Mouse (Mus musculus) layer of hippocampus, postnatal 14 days (tissue): Measurements from ENCODE around the gene Cdkl3. TPM values are rescaled to one million over a fixed set of nuclear protein-coding genes. Genes with fewer than 3 reads are reported as not detected.
A peak's percentile ranks its signal among the peaks of the same experiment; 100 is the strongest.

Experiments
- DNase-seq, 2 experiments: peaks; one replicate each; pipeline ENCODE4 v3.0.0; 2021 to 2022; ENCODE audit warnings: low spot score in 2 of 2, mixed read lengths in 1 of 2
- total RNA-seq, 2 experiments: library from RNA; stranded (reverse); gene quantifications; 2 replicates each; pipeline ENCODE4 v1.2.3; 2021

Gene Cdkl3
- total RNA-seq, 2 experiments from 2014 or later = 20.4 to 20.8 TPM

GRCm38 (mm10) chr11:52011011-52011410 lies 7.0 kb downstream of the Cdkl3 start:
- no peak for DNase-seq

GRCm38 (mm10) chr11:52011541-52011940 lies 7.5 kb downstream of the Cdkl3 start:
- no peak for DNase-seq

DNA sequence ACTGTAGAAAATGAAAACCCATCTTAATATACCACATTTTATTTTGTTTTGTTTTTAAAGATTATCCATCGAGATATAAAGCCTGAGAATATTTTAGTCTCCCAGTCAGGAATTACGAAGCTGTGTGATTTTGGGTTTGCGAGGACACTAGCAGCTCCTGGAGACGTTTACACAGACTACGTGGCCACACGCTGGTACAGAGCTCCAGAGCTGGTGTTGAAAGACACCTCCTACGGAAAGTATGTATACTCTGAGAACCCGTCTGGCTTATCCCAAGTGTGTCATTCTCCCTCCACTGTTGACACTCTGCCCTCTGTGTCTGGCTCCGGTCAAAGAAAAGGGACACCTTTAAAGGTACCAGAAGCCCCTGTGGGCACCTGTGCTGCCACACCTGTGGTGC lies 14.2 kb downstream of the Cdkl3 start:
- no peak for DNase-seq

DNA sequence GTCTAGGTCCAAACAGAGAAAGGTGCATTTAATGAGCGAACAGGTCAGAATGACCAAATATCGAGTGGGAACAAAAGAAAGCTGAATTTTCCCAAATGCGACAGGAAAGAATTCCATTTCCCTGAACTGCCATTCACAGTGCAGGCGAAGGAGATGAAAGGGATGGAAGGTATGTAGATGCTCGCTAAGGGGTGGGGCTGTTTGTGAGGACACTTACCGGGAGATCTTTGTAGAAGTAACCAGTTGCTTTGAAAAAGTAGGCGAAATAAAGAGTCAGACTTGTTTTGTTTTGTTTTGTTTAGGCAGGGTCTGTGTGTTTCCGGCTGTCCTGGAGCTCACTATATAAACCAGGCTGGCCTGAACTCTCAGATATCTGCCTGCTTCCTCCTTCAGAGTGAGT lies 28.3 kb downstream of the Cdkl3 start:
- no peak for DNase-seq

GRCm38 (mm10) chr11:52033953-52034352 lies 29.9 kb downstream of the Cdkl3 start:
- DNase-seq = peak; percentile 36 to 70

GRCm38 (mm10) chr11:52035905-52036304 lies 31.9 kb downstream of the Cdkl3 start:
- DNase-seq = no peak

DNA sequence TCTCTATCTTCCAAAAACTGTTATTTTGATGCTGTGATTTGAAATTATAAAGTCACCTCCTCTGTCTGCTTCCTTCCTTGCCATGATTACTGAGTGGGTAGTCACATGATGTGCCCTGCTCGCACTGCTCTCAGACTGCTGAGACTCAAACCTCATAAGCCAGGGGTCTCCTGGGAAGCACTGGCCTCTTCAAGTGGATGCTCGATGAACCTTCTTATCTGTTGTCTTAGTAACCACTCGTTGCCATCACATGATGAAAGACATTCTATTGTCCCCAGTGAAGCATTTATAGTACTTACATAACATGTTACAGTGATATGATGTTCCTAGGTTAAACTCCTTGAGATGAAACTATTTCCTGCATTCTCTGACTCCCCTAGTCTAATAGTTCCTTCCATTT lies 33.6 kb downstream of the Cdkl3 start:
- no peak for DNase-seq

GRCm38 (mm10) chr11:52043224-52043623 lies 39.2 kb downstream of the Cdkl3 start:
- DNase-seq = no peak

- DNase-seq = no peak
Observed at GRCm38 (mm10) chr11:52044156-52044555, 40.1 kb downstream of the Cdkl3 start.

DNA sequence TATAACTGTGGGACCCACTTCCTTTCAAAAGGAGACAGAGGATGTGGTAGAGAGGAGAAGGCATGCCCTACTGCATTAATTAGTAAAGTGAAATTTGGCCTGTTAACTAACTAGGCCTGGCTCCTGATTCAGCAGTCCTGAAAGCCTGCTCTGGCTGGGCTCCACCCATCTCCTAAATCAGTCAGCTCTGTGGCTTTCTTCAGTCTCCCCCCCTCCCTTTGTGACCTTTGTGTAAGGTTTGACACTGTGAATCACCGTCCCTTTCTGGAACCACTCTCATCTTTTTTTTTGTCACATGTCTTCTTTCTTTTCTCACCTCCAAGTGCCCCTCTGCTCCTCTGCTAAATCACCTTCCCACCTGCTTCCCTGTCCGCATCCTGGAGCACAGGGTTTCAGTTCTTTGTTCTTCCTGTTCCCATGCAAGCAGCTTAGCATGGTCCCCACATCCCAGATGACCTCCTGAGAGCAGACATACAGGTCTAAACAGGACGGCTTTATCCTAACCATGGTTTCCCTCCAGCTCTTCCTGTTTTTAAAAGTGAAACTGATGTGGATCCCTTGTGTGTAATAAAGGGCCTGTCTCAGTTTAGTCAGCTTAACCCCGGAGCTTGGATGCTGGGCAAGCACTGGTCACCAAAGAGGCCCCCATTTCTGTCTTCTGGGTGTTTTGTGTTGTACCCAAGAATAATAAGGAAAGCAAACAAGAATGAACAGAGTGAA lies 42.6 kb downstream of the Cdkl3 start:
- DNase-seq = no peak

GRCm38 (mm10) chr11:52053371-52053770 lies 49.4 kb downstream of the Cdkl3 start:
- no peak for DNase-seq

DNA sequence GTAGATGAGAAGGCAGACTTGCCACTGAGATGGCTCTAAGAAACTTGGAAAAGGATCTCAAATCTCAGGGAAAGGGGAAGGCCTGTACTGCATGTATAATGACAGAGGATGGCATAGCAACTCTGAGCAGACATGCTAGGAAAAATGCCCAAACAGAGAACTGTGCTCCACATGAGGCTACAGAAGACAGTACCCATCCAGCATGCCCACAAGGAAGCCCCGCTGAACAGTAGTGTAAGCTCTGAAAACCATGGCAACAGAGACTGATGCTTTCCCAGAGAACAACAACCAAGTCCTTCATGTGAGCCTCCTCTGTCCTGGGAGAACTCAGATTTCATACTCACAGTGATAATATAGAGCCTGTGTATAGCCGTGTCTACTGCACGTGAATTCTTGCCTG lies 50.7 kb downstream of the Cdkl3 start:
- DNase-seq = no peak

DNA sequence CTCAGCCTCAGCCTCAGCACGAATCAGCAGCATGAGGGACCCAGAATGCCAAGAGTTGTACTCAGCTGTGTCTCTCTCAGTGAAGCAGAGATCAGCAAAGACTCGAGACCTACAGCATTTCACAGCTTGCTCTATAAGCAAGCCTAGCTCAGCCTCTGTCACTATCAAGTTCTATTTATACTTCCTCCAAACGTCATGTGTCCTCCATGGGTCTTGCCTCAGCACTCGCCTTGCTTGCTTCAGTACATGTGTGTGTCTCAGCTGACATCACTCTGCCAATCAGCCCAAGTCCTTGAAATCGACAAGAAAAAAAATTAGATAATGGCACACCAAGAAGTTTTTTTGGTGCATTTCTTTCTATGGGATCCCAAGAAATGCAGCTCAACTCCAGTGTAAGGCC lies 52.2 kb downstream of the Cdkl3 start:
- no peak for DNase-seq

DNA sequence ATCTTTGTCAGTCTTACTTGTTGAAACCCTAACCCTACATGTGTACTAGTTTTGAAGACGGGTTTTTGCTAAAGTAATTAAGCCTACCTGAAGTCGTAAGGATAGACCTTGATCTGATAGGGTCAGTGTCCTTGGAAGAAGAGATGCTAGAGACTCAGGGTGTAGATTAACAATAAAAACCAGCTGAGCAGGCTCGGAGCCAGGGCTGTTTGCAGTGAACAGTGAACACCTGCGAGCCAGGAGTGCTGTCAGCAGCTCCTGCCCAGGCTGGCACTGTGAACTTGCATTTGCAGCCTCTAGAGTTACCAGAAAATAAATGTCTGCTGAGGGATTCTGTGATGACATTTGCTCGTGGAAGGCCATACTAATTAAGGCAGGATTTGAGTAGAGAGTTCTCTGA lies 55.0 kb downstream of the Cdkl3 start:
- no peak for DNase-seq

DNA sequence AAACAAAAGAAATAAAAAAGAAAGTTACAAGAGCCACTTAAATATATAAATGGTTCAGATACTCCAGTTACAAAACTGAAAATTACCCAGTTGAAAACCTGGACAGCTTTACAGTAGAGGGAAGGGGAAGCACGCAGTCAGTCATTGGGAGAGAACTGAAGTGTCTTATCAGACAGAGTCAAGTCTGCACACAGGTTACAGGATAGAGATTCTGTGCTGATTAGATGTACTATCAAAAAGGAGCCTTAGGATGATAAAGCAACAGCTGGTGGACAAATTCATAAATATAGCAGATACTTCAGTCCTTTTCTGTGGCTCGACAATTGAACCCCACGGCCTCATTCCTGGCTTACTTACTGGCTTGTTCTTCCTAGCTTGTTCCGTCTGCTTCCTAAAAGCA lies 56.3 kb downstream of the Cdkl3 start:
- no peak for DNase-seq

GRCm38 (mm10) chr11:52062406-52062805 lies 58.4 kb downstream of the Cdkl3 start:
- no peak for DNase-seq

GRCm38 (mm10) chr11:52064398-52064797 lies 60.4 kb downstream of the Cdkl3 start:
- no peak for DNase-seq

GRCm38 (mm10) chr11:52065841-52066240 lies 61.8 kb downstream of the Cdkl3 start:
- no peak for DNase-seq

DNA sequence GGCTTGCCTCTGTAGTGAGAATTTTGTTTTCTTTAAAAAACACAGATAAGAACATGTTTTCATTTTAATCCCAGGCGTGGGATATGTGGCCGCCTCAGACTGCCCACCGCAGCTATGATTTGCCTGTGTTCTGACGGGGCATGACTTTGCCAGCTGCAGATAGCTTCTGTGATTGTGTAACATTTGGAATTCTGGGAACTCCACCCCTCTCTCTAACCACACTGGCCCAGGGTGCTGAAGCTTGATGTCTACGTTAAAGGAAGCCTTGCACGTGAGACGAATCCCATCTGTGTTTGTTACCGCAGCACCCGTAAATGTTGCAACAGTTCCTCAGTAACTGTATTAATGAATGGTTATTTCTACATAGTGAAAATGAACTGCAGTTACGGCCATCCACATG lies 67.7 kb downstream of the Cdkl3 start:
- DNase-seq = no peak

DNA sequence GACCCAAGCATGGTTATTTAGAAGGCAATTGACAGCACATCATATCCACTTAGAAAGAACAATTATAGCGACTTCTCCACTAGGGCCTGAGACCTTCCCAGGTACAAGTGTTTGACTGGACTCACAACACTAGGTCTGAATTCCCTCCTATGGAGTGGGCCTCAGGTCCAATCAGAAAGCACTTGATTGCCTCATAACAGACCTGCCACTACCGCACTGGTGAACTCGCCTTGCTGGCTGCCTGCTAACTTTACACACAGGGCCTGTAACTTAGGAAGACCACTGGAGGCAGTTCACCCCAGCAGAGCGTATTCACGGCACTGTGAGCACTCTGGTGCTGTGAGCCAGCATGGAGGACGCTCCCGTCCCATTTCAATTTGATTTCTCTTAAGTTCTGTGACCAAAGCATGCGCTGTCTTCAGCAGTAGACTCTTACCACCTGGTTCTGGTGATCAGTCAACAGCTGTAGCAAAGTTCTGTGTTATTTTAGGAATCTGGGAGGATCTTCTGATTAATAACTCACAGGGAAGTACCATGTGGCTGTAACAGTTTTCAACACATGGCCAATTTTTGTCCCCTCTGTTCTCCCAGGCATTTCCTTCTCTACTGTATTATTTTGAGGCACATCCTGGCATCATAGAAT lies 69.6 kb downstream of the Cdkl3 start:
- no peak for DNase-seq

DNA sequence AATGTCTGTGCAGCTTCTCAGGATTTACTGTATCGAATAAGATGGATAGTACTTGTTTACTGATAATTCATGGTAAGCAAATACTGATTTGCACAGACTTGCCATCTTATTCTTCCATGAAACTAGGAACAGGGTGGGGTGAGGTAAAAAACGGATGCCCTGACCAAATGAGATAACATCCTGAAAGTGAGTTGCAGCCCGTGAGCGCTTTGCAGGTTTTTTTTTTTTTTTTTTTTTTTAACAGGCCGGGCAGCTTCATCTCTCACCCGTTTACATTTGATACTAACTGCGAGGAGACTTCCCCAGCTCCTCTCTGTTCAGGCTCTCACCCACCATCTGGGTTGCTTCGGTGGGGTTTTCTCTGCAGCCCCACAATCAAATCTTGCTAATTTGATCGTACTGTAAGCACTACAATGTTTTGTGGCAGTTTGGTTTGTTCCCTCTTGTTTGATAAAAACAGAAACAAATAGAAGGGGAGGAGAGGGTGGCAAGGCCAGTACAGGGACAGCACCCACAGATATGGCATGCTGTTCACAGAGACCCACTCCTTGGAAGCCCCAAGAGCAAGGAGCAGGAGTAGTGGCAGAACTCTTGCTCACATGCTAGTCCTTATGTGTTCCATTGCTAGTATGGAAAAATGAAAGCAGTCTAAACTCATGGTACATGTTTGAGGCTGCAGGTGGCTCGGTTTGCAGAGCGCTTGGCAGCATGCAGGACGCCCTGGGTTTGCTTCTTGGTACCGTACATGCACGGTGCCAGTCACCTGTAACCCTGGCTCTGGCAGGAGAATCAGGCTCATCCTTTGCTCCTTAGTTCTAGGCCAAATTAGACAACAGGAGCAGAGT lies 70.8 kb downstream of the Cdkl3 start:
- DNase-seq = no peak
